Mouse (Mus musculus) kidney, postnatal 10 days (tissue): ENCODE data around the gene Tfap2c.

Experiments used
- DNase-seq: peaks from one replicate; pipeline ENCODE4 v3.0.0; 2021; ENCODE audit warnings: mixed read lengths

Tfap2c gene

GRCm38 (mm10) chr2:172551872-172552271, 2.5 kb downstream of the Tfap2c start:
- no peak for DNase-seq

DNA sequence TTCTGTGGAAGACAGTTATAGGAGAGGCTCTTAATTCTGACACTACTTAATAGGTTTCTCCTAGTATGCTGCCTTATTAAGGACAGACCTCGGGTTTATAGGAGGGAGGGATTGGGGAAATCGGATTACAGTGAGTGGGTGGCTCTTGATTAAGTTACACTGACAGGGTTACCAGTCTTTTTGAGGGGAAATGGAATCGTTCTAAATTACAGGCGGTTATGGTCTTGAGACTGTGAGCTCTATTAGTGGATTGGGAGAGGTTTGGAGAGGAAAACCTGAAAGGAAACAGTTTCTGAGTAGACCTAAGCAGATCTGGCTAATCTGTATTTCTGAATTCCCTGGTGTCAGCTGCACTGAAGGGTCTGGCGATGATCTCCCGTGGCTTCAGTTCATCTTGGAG, 3.3 kb downstream of the Tfap2c start:
- no peak for DNase-seq

GRCm38 (mm10) chr2:172554211-172554610, 4.8 kb downstream of the Tfap2c start:
- no peak for DNase-seq

DNA sequence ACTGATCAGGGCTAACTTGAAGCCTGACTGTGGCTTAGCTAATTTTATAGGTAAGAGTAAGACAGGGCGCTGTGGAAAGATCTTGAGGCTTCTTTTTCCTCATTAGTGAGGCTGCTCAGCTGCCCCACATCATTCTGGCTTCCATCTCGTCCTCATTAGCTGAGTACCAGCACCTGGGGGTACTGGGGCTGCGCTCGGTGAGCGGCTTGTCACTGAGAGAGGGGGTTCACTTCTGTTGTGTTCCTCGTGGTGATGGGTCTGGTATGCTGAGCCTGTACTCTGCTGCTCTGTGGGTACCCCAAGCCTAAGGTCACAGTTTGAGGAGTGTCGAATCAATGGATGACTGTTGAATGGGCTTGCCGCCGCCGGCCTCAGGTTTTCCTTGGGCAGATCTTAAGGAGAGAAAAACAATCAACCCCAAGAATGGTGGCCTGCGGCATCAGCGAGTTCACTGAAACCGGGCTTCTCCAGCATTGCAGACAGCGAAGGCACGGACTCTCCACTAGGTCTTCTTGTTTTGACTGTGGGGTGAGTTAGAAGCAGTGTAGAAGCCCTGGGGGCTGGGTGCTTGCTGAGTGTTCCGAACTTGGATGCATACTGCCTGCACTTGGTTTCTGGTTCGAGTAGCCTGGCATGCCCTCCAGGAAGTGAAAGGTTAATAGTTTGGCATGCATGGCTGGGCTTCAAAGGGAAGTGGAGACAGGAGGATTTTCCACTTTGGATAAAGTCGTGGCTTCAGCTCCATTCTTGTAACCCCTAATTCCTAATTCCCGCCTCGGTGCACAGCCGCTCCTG, 9.5 kb downstream of the Tfap2c start:
- no peak for DNase-seq

- DNase-seq, result no peak
These were observed 11.6 kb downstream of the Tfap2c start for GRCm38 (mm10) chr2:172561016-172561415.

DNA sequence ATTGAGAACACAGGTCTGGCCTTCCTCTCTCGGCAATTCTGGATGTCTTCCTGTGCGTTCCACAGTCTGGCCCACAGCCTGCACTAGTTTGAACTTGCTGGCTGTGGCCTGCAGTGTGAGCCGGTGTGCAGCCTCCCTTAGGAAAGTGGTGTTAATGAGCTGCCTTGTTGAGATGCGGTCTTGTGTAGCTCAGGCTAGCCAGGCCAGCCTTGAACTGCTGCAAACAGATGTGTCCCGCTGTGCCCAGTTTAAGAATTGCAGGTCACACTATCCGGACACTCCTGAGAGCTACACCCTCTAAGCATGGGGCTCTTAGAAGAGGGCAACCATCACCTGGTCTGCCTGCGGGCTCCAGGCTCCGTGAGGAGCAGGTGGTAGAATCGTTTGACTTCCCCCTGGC, 18.4 kb downstream of the Tfap2c start:
- no peak for DNase-seq

GRCm38 (mm10) chr2:172568466-172568865, 19.1 kb downstream of the Tfap2c start:
- DNase-seq, result no peak

GRCm38 (mm10) chr2:172577196-172577766, 27.9 kb downstream of the Tfap2c start:
- DNase-seq, result no peak

DNA sequence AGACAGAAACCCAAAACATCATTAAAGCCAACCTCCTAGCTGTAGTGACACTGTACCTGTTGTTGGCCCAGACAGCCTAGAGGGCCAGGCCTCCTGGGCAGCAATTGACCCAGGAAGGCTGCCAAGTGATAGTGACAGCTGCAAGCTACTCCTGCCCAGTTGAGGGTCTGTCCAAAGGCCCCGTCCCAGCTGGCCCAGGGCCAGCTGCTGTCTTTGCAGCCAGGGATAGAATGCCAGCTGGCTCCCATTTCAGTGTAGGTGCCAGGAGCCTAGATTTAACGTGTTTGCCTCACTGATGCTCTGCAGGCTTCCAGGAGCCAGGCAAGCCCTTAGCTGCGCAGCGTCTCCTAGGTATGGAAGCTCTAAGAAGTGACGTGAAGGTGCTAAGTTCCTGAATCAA, 29.8 kb downstream of the Tfap2c start:
- DNase-seq, result no peak

GRCm38 (mm10) chr2:172580536-172581265, 31.3 kb downstream of the Tfap2c start:
- DNase-seq, result no peak

DNA sequence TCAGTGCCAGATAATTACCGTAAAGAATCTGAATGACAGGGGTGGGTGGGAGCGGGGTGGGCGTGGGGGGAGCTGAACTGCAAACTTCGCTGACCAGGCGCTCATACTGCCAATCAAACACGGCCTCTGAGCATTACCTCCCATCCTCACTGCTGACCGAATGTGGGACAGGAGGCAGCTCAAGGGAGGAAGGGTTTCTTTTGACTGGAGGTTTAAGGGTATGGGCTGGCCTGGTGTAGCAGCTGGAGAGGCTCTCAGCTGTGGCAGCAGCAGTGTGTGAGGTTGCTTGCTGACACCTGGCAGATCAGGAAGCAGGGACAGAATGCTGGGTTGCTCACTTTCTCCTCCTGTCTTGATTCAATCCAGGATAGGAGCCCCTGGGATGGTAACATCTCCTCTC, 33.9 kb downstream of the Tfap2c start:
- DNase-seq, result no peak

DNA sequence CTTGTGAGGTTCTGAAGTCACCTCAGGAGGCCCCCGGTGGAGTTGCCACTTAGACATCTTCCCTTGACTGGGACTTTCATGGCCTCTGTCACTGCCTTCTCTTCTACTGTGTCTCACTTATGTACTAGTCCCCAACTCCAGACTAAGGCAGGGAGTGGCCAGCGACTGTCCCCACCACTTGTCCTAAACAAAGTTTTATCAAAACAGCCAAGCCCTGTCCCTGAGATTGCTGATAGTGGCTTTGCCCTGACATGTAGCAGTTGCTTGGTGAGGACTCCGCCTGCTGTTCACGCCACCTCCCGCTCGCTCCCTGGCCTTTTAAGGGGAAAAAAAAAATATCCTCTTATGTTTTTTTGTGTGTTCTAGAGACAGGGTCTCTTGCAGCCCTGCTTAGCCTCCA, 35.9 kb downstream of the Tfap2c start:
- DNase-seq, result no peak

- DNase-seq, result no peak
These were observed 39.7 kb downstream of the Tfap2c start for GRCm38 (mm10) chr2:172589048-172589447.

DNA sequence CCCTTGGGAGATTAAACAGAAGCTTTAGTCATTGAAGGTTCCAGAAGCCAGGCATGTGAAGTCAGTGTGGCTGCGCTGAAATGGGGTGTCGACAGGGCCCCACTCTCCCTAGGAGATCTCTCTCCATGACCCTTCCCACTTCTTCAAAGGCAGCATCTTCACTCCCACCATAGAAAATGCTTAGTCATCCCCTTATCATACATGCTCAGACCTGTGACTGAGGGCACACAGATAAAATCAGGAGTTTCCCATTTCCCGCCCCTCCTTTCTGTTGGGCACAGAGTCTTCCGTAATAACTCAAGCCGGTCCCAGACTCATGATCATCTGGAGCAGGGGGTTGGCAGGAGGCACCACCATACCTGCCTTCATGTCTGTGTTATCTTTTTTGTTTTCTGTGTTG, 41.4 kb downstream of the Tfap2c start:
- DNase-seq, result no peak

- DNase-seq, result no peak
These were observed 44.9 kb downstream of the Tfap2c start for GRCm38 (mm10) chr2:172594326-172594725.

DNA sequence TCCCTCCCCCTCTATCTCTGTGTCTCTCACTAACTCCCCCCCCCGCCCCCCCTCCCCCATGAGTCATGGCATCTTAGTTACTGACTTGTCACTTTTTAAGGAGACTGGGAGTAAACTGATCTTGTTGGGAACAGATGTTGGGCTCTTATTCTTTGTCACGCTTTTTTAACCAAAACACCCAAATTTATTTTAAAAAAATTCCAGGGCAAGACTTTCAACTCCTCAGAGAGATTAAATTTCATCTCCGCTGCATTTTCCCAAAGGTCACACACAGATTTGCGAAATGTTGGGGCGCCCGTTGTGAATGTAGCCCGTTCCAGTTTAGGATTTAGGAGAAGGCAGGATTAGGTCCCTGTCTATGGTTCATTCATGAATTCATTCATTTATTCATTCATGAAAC, 47.7 kb downstream of the Tfap2c start:
- no peak for DNase-seq

DNA sequence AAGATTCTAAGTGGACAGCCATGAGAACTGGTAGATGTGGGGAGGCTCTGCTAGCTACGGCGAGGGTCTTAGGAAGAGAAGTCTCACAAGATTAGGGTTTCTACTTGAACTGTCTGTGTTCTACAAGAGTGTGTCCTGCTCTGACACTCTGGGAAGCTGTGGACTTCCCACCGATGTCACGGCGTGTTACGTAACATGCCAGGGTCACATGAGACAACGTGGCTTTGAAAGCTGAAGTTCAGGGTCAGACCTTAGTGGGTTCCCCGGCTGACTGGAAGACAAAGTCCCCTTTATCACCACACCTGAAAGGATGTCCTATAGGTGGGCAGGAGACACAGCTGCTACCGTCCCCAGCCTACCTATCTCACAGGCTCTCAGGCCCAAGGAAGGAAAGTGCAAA, 48.5 kb downstream of the Tfap2c start:
- no peak for DNase-seq

DNA sequence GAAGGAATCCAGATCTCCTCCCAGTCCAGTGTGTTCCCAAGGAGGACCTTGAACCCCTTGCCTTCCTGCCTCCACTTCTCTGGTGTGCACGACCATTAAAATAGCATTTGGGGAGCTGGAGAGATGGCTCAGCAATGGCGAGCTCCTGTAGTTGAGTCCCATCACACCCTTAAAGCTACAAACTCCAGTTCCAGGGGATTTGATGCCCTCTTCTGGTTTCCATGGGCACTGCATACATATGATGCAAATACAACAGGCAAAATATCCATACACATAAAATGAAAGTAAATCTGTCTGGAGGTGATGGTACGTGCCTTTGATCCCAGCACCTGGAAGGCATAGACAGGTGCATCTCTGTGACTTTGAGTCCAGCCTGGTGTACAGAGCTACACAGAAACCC, 55.2 kb downstream of the Tfap2c start:
- DNase-seq, result no peak

- DNase-seq, result no peak
These were observed 56.2 kb downstream of the Tfap2c start for GRCm38 (mm10) chr2:172605642-172606041.

- DNase-seq, result peak; percentile 9
These were observed 58.3 kb downstream of the Tfap2c start for GRCm38 (mm10) chr2:172607710-172608109.
